Mouse (Mus musculus) 416B (cell line): ENCODE results near the gene Uck2.

Source experiments
- DNase-seq: peaks from one replicate; pipeline ENCODE4 v3.0.0; 2011; ENCODE audit warnings: low read depth

Gene Uck2

GRCm38 (mm10) chr1:167283441-167284257 lies 1.5 kb downstream of the Uck2 start:
- DNase-seq, result peak; percentile 72

DNA sequence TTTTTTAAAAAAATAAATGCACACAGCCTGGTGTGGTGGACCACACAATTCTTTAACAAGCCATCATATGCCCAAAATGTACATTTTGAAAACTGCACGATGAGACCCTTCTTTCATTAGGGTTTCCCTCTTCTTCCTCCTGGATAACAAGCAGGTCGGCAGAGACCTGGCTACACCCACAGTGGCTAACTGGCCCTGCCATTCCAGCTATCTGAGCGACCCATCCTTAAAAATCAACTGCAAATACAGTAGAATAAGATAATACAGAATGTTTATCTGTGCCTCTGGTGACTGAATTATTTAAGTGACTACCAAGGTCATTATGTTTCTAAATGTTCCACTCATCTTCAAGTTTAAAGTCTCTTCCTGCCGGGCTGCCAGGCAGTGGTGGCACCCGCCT lies 2.4 kb downstream of the Uck2 start:
- no peak for DNase-seq

DNA sequence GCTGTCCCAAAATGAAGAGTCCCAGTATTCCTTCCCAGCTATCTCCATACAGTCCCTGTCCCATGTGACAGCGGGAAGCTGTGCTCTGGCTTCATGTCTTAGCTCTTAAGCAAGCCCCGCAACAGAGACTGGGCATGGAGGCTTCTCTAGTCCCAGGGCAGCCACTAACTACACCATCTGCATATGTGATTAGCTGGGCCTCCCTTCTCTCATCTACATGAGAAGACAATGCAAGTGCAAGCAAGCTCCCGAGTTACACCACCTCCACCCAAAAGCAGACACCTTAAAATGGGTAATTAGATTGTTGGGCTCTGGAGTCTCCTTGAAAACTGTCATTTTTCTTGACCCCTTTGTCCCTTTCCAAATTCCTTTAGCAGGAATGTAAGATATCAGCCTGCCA lies 3.0 kb downstream of the Uck2 start:
- no peak for DNase-seq

DNA sequence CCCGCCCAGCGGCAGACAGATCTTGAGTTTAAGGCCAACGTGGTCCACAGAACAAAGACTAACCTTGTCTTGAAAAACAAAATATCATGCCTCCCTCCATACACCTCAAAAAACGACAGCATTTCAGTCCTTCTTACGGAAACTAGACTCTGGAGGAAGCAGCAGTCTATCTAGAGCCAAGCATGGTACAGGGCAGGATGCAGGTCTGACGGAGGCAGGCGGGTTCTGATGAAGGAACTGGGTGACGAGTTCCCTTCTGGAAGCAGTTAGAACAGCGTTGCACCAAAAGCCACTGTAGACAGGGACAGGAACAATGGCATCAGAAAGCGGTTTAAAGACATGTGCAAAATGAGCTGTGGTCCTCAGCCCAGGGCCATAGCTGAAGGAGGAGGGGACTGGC lies 5.1 kb downstream of the Uck2 start:
- no peak for DNase-seq

DNA sequence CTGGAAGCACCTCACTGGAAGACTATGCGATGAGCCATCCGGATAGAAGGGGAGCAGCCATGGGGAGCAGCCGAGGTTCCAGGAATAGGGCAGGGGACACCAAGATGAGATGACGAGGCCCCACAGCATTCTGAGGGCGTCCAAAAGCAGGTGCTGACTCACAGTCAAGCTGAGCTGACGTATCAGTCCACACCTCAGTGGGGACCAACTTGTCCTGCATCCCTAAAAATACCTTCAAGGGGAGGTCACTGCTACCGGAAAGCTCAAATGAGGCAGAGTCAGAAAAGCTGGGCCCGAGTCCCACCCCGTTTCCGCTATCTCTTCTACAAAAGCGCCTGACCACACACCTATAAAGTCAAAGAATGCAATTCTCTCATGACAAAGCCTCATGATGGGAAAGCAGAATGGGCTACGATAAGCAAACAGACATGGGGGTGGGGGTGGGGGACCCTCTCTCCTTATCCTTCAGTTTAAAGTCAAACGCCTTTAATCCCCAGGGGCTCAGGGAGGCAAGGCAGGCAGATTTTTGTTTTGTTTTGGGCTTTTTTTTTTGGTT lies 5.9 kb downstream of the Uck2 start:
- DNase-seq, result no peak

DNA sequence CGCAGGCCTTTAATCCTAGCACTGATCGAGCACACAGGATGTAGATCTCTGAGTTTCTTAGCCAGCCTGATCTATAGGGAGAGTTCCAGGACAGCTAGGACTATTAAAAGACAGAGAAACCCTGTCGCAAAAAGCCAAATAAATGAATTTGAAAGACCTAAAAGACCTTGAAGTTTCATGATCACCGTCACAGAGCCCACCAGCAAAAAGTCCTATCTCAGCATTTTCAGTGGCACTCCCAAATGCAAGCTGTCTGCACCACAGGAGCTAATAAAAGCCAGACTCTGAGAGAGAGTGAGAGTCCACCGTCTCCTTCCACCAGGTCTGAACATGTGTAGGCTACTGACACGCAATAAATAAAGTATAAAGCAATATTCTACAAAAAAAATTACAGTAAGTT lies 6.7 kb downstream of the Uck2 start:
- no peak for DNase-seq

DNA sequence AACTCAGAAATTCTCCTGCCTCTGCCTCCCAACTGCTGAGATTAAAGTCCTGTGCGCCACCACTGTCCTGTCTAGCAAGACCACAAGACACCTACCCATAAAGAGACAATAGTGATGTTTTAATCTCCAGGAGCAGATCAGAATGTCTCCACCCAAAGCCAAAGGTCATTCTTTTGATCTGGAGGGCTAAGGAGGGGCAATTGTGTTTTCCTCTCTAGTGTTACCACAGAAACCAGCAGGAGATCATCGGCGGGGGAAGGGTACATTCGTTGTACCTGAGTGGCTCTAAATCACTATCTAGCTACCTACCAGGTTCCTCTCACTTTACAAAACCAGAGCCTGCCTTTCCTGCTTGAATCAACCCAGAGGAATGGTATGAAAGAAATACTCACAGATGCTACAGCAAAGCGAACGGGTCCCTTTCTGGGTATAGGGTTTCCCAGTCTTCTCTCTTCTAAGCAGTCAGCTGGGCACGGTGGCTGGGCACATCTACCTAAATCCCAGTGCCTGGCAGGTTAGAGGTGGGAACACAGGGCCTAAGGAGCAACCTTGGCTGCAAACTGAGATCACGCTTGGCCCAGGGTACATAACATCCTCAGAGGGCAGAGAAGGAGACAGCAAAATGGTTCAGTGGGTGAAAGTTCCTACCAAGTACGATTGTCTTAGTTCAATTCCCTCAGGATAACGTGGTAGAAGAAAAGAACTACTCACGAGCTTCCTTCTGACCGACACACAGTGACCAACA lies 10.3 kb downstream of the Uck2 start:
- DNase-seq, result no peak

DNA sequence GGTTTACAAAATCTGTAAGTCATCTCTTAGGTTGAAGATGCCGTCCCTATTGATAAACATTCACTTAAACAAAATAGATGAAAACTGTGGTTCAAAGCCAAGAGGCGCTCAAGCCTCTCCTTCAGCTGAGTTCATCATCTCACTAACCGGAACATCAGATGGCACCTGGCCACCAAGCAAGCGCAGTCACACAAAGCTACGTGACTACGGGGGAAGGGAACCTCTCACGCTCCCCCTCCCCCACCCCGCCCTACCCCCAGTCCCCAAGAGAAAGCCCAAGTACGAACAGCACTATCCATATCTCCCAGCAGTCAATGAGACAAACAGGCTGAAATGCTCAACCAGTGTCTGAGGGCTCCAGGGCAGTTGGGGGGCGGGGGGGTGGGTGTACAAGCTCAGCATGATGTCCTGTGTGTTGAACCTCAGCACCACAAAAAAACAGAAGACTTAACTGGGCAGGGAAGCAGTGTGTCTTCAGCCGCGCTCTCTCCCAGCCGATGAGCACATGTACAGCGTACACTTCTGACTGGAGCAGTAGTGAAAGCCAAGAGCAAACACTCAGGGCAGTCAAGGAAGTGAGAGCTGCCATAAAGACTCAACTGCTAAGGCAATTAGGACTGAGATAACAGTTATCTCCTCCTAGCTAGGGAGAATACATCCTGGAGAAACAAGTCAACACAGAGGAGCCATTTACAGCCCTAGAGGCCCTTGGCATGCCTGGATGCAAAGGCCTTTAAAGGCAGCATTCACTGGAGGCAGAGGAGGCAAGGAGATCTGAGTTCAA lies 11.5 kb downstream of the Uck2 start:
- no peak for DNase-seq

DNA sequence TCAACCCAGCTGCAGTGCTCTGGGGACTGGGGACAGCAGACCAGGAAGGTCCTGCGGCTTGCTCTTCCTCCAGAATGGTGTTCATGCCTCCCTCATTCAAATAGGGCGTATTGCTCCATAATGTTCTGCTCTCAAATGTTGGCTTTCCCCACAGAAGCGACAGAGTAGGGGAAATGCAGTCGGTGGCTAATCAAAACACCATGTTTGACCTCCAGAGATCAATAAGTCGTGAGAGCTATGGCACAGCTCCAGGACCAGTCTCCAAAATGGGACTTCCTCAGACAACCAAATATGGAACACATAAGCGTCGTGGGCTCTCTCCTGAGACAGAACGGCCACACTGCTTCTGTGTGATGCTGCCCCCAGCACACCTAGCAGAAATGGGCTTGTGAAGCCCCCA lies 13.3 kb downstream of the Uck2 start:
- no peak for DNase-seq

DNA sequence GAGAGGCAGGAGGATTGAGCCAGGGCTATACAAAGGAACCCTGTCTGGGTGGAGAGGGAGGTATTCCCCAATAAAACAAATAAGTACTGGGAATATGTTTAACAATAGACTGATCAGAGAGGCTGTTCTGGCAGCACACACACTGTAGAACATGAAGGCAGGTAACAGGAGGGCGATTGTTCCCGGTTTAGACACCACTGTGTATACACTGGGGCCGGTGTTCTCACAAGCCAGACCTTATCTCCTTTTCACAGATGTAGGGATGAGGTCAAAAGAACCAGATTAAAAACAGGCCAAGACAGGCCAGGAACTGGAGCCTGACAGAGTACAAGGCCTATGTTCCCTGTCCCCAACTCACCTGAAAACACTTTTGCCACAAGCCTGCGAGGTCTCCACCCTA lies 13.8 kb downstream of the Uck2 start:
- DNase-seq, result peak; percentile 48

GRCm38 (mm10) chr1:167270342-167271111 lies 14.6 kb downstream of the Uck2 start:
- DNase-seq, result no peak

DNA sequence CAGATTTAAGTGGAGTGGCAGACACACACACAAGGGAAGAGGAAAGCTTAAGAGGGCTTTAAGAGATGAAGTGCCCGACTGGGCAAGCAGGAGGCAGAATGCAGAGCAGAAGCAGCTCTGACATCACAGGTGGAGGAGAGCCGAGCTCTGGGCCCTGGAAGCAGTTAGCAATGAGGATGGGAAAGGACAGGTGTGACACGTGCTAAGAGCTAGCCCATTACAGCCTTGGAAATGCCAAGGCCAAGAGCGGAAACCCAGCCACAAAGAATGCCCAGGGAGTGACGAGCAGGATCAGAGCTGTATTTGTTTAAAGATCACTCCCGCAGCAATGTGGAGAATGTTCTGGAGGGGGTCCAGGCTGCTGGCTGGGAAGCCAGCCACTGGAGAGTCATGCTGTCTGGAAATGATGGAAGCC lies 15.3 kb downstream of the Uck2 start:
- no peak for DNase-seq

GRCm38 (mm10) chr1:167269350-167269811 lies 15.7 kb downstream of the Uck2 start:
- peak; percentile 49 for DNase-seq

DNA sequence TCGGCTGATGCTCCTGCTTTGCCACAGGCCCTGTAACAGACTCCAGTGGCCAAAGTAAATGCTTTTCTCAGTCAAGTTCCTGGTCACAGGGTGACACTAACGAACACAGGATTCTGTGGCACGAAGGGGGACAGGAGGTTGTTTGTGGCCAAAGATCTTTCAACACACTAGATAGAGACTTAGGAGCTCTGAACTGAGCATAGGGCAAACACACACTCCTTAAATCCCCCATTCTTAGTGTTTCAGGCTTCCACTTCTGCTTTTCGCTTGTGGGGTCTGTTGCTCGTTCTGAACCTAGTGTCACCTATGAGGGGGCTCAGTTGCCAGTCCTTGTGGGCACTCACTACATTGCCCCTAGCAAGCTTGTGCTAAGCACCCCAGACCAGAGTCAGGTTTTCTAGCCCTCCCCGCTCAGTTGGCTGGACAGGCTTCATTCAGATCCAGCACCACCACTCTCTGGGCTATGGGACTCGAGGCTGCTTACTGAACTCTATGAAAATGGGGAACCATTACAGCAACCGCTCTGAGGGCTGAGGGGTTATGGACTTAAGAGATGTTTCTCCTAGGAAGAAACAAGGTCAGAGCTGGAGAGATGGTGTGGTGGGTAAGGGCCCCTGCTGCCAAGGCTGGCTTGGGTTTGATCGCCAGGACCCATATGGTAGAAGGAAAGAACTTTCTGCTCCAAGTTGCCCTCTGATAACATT lies 16.6 kb downstream of the Uck2 start:
- DNase-seq, result peak; percentile 40

GRCm38 (mm10) chr1:167266720-167267119 lies 18.4 kb downstream of the Uck2 start:
- DNase-seq, result no peak

- no peak for DNase-seq
These were observed 19.8 kb downstream of the Uck2 start for GRCm38 (mm10) chr1:167265366-167265765.

DNA sequence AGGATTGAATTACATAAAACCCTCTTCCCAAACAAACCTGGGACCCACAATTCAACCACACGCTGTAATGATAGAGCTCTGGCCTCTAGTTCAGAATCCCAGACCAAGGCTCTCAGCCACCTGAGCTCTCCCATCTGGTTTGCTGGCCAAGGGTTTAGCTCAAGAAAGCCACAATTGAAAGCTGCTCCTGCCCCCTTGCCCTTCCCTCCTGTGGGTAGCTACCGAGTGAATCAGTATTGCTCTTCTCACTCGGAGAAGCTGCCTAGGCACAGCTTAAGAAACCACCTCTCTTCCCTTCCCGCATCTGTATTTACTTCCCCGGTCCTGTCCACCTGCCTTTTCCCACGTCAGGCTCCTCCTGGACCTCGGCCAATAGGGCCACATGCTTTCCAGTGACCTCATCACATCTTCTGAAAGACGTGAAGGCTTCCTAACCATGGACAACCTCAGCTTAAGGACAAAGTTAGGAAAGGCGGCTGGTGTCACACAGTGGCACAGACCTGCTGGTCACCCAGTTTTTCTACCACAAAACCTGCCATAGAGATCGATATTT lies 22.6 kb downstream of the Uck2 start:
- DNase-seq, result no peak

GRCm38 (mm10) chr1:167261750-167262149 lies 23.4 kb downstream of the Uck2 start:
- no peak for DNase-seq

GRCm38 (mm10) chr1:167259702-167260101 lies 25.4 kb downstream of the Uck2 start:
- DNase-seq, result no peak

DNA sequence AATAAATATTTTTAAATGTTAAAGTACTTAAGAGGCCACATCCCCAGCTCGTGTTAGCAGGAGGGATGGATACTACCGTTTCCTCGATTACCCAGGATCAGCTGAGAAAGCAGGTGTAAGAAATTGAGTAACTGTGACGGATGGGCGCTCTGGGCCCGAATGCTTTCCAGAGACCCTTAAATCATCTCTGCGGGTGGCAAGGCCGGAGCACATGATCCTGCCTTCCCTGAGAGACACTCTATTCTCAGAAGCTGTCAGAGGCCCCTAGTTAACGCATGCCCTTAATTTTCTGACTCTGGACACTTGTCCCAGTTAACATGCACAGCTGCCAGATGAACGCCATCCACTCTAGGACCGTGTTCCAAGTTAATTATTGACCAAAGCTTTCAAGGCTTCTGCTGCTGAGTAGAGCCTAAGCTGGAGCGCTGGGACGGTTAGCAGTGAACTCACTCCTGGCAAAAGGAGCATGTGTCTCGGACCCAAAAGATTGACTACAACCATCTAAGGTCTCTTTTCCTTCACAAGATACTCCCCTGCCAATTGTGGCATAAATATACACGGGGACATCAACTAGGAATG lies 28.3 kb downstream of the Uck2 start:
- no peak for DNase-seq
